Mouse (Mus musculus) gastrocnemius, postnatal 10 days (tissue): ENCODE data around the gene Plcg1. TPM values are rescaled to one million over a fixed set of nuclear protein-coding genes. Genes with fewer than 3 reads are reported as not detected.

Experiments
- total RNA-seq, 2 experiments: library from RNA; stranded (reverse); gene quantifications; 2 replicates each; pipeline ENCODE4 v1.2.3; 2021

Gene Plcg1
- total RNA-seq, 2 experiments from 2014 or later: 43.3 to 64.5 TPM

Other genes starting within 250 kb of the Plcg1 start
- gene Top1, start 85.4 kb upstream of the Plcg1 start, total RNA-seq: 10 to 100 TPM; 42.3 to 54.4 TPM
- gene Zhx3, start 141.7 kb downstream of the Plcg1 start, total RNA-seq: 10 to 100 TPM; 53.3 to 57.6 TPM
- 10 to 100 TPM in 1 of 2 experiments, 1 to 10 TPM in 1; 9.7 to 11.3 TPM for gene Lpin3, start 149.4 kb downstream of the Plcg1 start, total RNA-seq
- gene Emilin3, start 181.0 kb downstream of the Plcg1 start, total RNA-seq: 1 to 10 TPM; 6.9 to 8.2 TPM